Mouse (Mus musculus): Measurements from ENCODE around the gene Mical3.

The Mical3 gene

GRCm38 (mm10) chr6:121109181-121109981, 21.4 kb downstream of the Mical3 start:
- peak; percentile 54 for DNase-seq

- DNase-seq: no peak
Observed at GRCm38 (mm10) chr6:121108075-121108474, 22.7 kb downstream of the Mical3 start.

GRCm38 (mm10) chr6:121106711-121107405, 23.9 kb downstream of the Mical3 start:
- peak; percentile 3 for DNase-seq

- no peak for DNase-seq
Observed at GRCm38 (mm10) chr6:121105726-121106125, 25.1 kb downstream of the Mical3 start.

- no peak for DNase-seq
Observed at GRCm38 (mm10) chr6:121103406-121104171, 27.2 kb downstream of the Mical3 start.

GRCm38 (mm10) chr6:121102941-121103340, 27.9 kb downstream of the Mical3 start:
- no peak for DNase-seq

- no peak for DNase-seq
Observed at GRCm38 (mm10) chr6:121102084-121102483, 28.7 kb downstream of the Mical3 start.

GRCm38 (mm10) chr6:121101201-121101600, 29.6 kb downstream of the Mical3 start:
- no peak for DNase-seq

GRCm38 (mm10) chr6:121099831-121100230, 31.0 kb downstream of the Mical3 start:
- DNase-seq: no peak

- DNase-seq: no peak
Observed at GRCm38 (mm10) chr6:121099228-121099608, 31.6 kb downstream of the Mical3 start.

GRCm38 (mm10) chr6:121098511-121099227, 32.1 kb downstream of the Mical3 start:
- DNase-seq: no peak

- DNase-seq: no peak
Observed at GRCm38 (mm10) chr6:121098109-121098508, 32.7 kb downstream of the Mical3 start.

- no peak for DNase-seq
Observed at GRCm38 (mm10) chr6:121096862-121097261, 33.9 kb downstream of the Mical3 start.

GRCm38 (mm10) chr6:121096390-121096789, 34.4 kb downstream of the Mical3 start:
- no peak for DNase-seq

GRCm38 (mm10) chr6:121093662-121094408, 37.0 kb downstream of the Mical3 start:
- peak; percentile 89 for DNase-seq

- no peak for DNase-seq
Observed at GRCm38 (mm10) chr6:121090786-121091185, 40.0 kb downstream of the Mical3 start.

- DNase-seq: no peak
Observed at GRCm38 (mm10) chr6:121087586-121088245, 43.1 kb downstream of the Mical3 start.

GRCm38 (mm10) chr6:121087127-121087526, 43.7 kb downstream of the Mical3 start:
- no peak for DNase-seq

GRCm38 (mm10) chr6:121086226-121086625, 44.6 kb downstream of the Mical3 start:
- DNase-seq: no peak

- peak; percentile 73 for DNase-seq
Observed at GRCm38 (mm10) chr6:121084050-121084480, 46.7 kb downstream of the Mical3 start.

GRCm38 (mm10) chr6:121082094-121082473, 48.7 kb downstream of the Mical3 start:
- no peak for DNase-seq
